In the genomic region with DNA sequence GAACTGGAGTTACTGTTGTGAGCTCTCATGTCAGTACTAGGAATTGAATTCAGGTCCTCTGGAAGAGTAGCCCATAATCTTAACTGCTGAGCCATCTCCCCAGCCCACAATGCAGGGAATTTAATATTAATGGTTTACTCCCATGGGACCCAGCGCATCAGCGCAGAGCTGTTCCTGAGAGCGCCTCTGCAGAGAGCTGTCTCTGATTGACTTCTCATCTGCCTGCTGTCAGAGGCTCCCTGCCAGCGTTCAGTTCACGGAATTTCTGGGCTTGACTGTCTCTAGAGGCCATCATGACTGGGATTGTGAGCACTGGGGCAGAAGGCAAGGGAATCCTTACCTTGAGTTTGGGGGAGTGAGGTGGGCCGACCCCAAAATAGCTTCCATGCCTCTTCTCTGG, we compare ENCODE assay signal across 15 mouse cellular contexts. TPM values are rescaled to one million over a fixed set of nuclear protein-coding genes. Genes with fewer than 3 reads are reported as not detected.
DNase-seq lines count a peak whose midpoint lies in the region; ATAC-seq lines count a peak whose summit lies in the region.
"Had no signal": no experiment of that assay in that cellular context is flagged by ENCODE, and none has a peak within 500 bp of the region (broad histone marks: within the 10 kb centered on the region; RNA-seq: fewer than 3 reads in every experiment).

No protein-coding gene starts in this region.

- H3K9ac ChIP-seq in embryonic facial prominence, embryonic 13.5 days = no peak overlapping the region
- no peak overlapping the region for H3K9ac ChIP-seq in midbrain, embryonic 14.5 days (replicated peaks; ENCODE audit: low read length)
- no peak overlapping the region for H3K9ac ChIP-seq in midbrain, embryonic 11.5 days (ENCODE audit: low read length)
- H3K9ac ChIP-seq in intestine, embryonic 15.5 days = no peak overlapping the region
- H3K9ac ChIP-seq: heart, embryonic 12.5 days; limb, embryonic 13.5 days had no signal

- no peak for ATAC-seq in embryonic facial prominence, embryonic 13.5 days (ENCODE audit: insufficient number of reproducible peaks, insufficient read depth, low FRiP score, low TSS enrichment, low read depth)
- ATAC-seq in midbrain, embryonic 14.5 days (ENCODE audit: low FRiP score, low TSS enrichment) = no peak
- ATAC-seq in midbrain, embryonic 11.5 days (ENCODE audit: low FRiP score) = no peak
- no peak for ATAC-seq in intestine, embryonic 15.5 days

- H3K4me1 ChIP-seq in embryonic facial prominence, embryonic 13.5 days = peaks cover 37% of the 10 kb centered on the region
- H3K4me1 ChIP-seq in embryonic facial prominence, embryonic 10.5 days = peaks cover 33% of the 10 kb centered on the region
- peaks cover 5% of the 10 kb centered on the region; the same call in 1 of the 2 replicates for H3K4me1 ChIP-seq in midbrain, embryonic 14.5 days (ENCODE audit: control insufficient read depth, insufficient read depth, low read length)
- peaks cover 12% of the 10 kb centered on the region for H3K4me1 ChIP-seq in midbrain, embryonic 11.5 days (ENCODE audit: control insufficient read depth, insufficient read depth, low read length)
- peaks cover 29% of the 10 kb centered on the region for H3K4me1 ChIP-seq in intestine, embryonic 15.5 days (replicated peaks)

- H3K9me3 ChIP-seq in embryonic facial prominence, embryonic 13.5 days = no peaks in the 10 kb centered on the region
- no peaks in the 10 kb centered on the region for H3K9me3 ChIP-seq in embryonic facial prominence, embryonic 10.5 days
- H3K9me3 ChIP-seq in midbrain, embryonic 14.5 days (ENCODE audit: control insufficient read depth, low read length) = no peaks in the 10 kb centered on the region
- no peaks in the 10 kb centered on the region for H3K9me3 ChIP-seq in midbrain, embryonic 11.5 days (ENCODE audit: control insufficient read depth, low read length)
- no peaks in the 10 kb centered on the region for H3K9me3 ChIP-seq in intestine, embryonic 15.5 days
- H3K9me3 ChIP-seq: forebrain, embryonic 10.5 days; heart, embryonic 12.5 days; limb, embryonic 13.5 days; midbrain, embryonic 10.5 days had no signal

- H3K4me2 ChIP-seq in embryonic facial prominence, embryonic 13.5 days = peak overlapping the region; percentile 7; the same call in 1 of the 2 replicates
- H3K4me2 ChIP-seq in midbrain, embryonic 14.5 days (ENCODE audit: low read length) = no peak overlapping the region
- H3K4me2 ChIP-seq in midbrain, embryonic 11.5 days = no peak overlapping the region
- 0 out of 2 replicates have a peak overlapping the region, but pooled peaks have one; percentile 49 for H3K4me2 ChIP-seq in intestine, embryonic 15.5 days (replicated peaks)
- H3K4me2 ChIP-seq: heart, embryonic 12.5 days had no signal

- no peak overlapping the region for H3K4me3 ChIP-seq in embryonic facial prominence, embryonic 13.5 days
- H3K4me3 ChIP-seq in embryonic facial prominence, embryonic 10.5 days = no peak overlapping the region
- no peak overlapping the region for H3K4me3 ChIP-seq in midbrain, embryonic 14.5 days (replicated peaks; ENCODE audit: low read depth, low read length)
- H3K4me3 ChIP-seq in midbrain, embryonic 11.5 days (ENCODE audit: low read depth, low read length) = no peak overlapping the region
- H3K4me3 ChIP-seq in intestine, embryonic 15.5 days (replicated peaks) = no peak overlapping the region
- H3K4me3 ChIP-seq: forebrain, embryonic 10.5 days; heart, embryonic 12.5 days; layer of hippocampus, adult 2 months; limb, embryonic 13.5 days; midbrain, embryonic 10.5 days had no signal

- peak overlapping the region; percentile 70; the same call in 1 of the 2 replicates for H3K27ac ChIP-seq in embryonic facial prominence, embryonic 13.5 days
- H3K27ac ChIP-seq in embryonic facial prominence, embryonic 10.5 days (replicated peaks) = no peak overlapping the region
- H3K27ac ChIP-seq in midbrain, embryonic 14.5 days (replicated peaks; ENCODE audit: low read depth, low read length) = no peak overlapping the region
- no peak overlapping the region for H3K27ac ChIP-seq in midbrain, embryonic 11.5 days (ENCODE audit: low read depth, low read length)
- H3K27ac ChIP-seq in intestine, embryonic 15.5 days = no peak overlapping the region
- H3K27ac ChIP-seq: forebrain, embryonic 10.5 days; layer of hippocampus, adult 2 months; limb, embryonic 13.5 days had no signal

- no peaks in the 10 kb centered on the region for H3K36me3 ChIP-seq in embryonic facial prominence, embryonic 13.5 days
- H3K36me3 ChIP-seq in embryonic facial prominence, embryonic 10.5 days (replicated peaks) = no peaks in the 10 kb centered on the region
- H3K36me3 ChIP-seq in midbrain, embryonic 14.5 days (ENCODE audit: control insufficient read depth, insufficient read depth, low read length) = no peaks in the 10 kb centered on the region
- no peaks in the 10 kb centered on the region for H3K36me3 ChIP-seq in midbrain, embryonic 11.5 days (ENCODE audit: control insufficient read depth, insufficient read depth, low read length)
- no peaks in the 10 kb centered on the region for H3K36me3 ChIP-seq in intestine, embryonic 15.5 days
- H3K36me3 ChIP-seq: forebrain, embryonic 10.5 days; heart, embryonic 12.5 days; limb, embryonic 13.5 days; midbrain, embryonic 10.5 days had no signal

- no peak for DNase-seq in embryonic facial prominence, embryonic 10.5 days (ENCODE audit: low spot score)
- peak; percentile 61 for DNase-seq in midbrain, embryonic 14.5 days
- no peak for DNase-seq in midbrain, embryonic 11.5 days (ENCODE audit: low spot score, missing footprints)
- no peak for DNase-seq in thymus, postnatal 25 days
- DNase-seq in gastrocnemius, postnatal 10 days = no peak
- no peak for DNase-seq in right cerebral cortex, adult 2 months (ENCODE audit: low spot score in 2 of 2)
- DNase-seq: cerebellum, adult 9-11 months; heart, postnatal 4 days had no signal

- H3K27me3 ChIP-seq in embryonic facial prominence, embryonic 13.5 days = peaks cover 56% of the 10 kb centered on the region
- H3K27me3 ChIP-seq in embryonic facial prominence, embryonic 10.5 days (replicated peaks; ENCODE audit: low read depth, poor library complexity, severe bottlenecking) = peaks cover 96% of the 10 kb centered on the region
- peaks cover 34% of the 10 kb centered on the region for H3K27me3 ChIP-seq in midbrain, embryonic 14.5 days (ENCODE audit: control insufficient read depth, insufficient read depth, low read length)
- H3K27me3 ChIP-seq in midbrain, embryonic 11.5 days (ENCODE audit: control insufficient read depth, insufficient read depth, low read length) = peaks cover 32% of the 10 kb centered on the region
- H3K27me3 ChIP-seq in intestine, embryonic 15.5 days (replicated peaks) = peaks cover 10% of the 10 kb centered on the region

- WGBS in embryonic facial prominence, embryonic 13.5 days = 54% methylated on average over 6 of the region's 6 CpGs
- WGBS in embryonic facial prominence, embryonic 10.5 days = 53% methylated on average over 6 of the region's 6 CpGs
- 32% methylated on average over 6 of the region's 6 CpGs for WGBS in midbrain, embryonic 14.5 days
- WGBS in midbrain, embryonic 11.5 days = 56% methylated on average over 6 of the region's 6 CpGs
- WGBS in intestine, embryonic 15.5 days = 73% methylated on average over 6 of the region's 6 CpGs

RNA-seq across cellular contexts. Expression of gene Plekhg6, which starts 3.6 kb away (rescaled TPM):
- 1.1 and 1.3 TPM in 2 replicates for polyA plus RNA-seq in embryonic facial prominence, embryonic 13.5 days (2015; fragmentation: Nextera tagmentation; extraction: Ambion mirVana)
- polyA plus RNA-seq in embryonic facial prominence, embryonic 10.5 days (2016; fragmentation: Nextera tagmentation; extraction: Ambion mirVana) = 0.21 and 0.32 TPM in 2 replicates
- 0.08 TPM in 1 of 2 replicates, not detected in the other for polyA plus RNA-seq in midbrain, embryonic 14.5 days (2014; fragmentation: Nextera tagmentation; extraction: Ambion mirVana)
- polyA plus RNA-seq in midbrain, embryonic 11.5 days (2014; fragmentation: Nextera tagmentation; extraction: Ambion mirVana) = not detected in 2 replicates
- 7.3 and 8.9 TPM in 2 replicates for polyA plus RNA-seq in intestine, embryonic 15.5 days (2015; fragmentation: Nextera tagmentation; extraction: Ambion mirVana)
- total RNA-seq in gastrocnemius, postnatal 10 days (2021) = under 1 TPM in 1 of 2 experiments, not detected in 1; 0.07 TPM
- total RNA-seq: heart, postnatal 4 days had no signal
- polyA plus RNA-seq: heart, embryonic 12.5 days had no signal

RNA-seq across cellular contexts. Expression of gene Tnfrsf1a, which starts 27.9 kb away (rescaled TPM):
- polyA plus RNA-seq in embryonic facial prominence, embryonic 13.5 days (2015; fragmentation: Nextera tagmentation; extraction: Ambion mirVana) = 62.3 and 67.9 TPM in 2 replicates
- 33.4 and 34.8 TPM in 2 replicates for polyA plus RNA-seq in embryonic facial prominence, embryonic 10.5 days (2016; fragmentation: Nextera tagmentation; extraction: Ambion mirVana)
- polyA plus RNA-seq in midbrain, embryonic 14.5 days (2014; fragmentation: Nextera tagmentation; extraction: Ambion mirVana) = 6.8 and 13.4 TPM in 2 replicates
- 19.0 and 19.2 TPM in 2 replicates for polyA plus RNA-seq in midbrain, embryonic 11.5 days (2014; fragmentation: Nextera tagmentation; extraction: Ambion mirVana)
- 69.1 and 71.4 TPM in 2 replicates for polyA plus RNA-seq in intestine, embryonic 15.5 days (2015; fragmentation: Nextera tagmentation; extraction: Ambion mirVana)
- total RNA-seq in gastrocnemius, postnatal 10 days (2021) = 10 to 100 TPM; 43.8 to 58.8 TPM

RNA-seq across cellular contexts. Expression of gene Scnn1a, which starts 56.6 kb away (rescaled TPM):
- 1.3 and 1.5 TPM in 2 replicates for polyA plus RNA-seq in embryonic facial prominence, embryonic 13.5 days (2015; fragmentation: Nextera tagmentation; extraction: Ambion mirVana)
- polyA plus RNA-seq in embryonic facial prominence, embryonic 10.5 days (2016; fragmentation: Nextera tagmentation; extraction: Ambion mirVana) = 0.57 and 0.87 TPM in 2 replicates
- polyA plus RNA-seq in midbrain, embryonic 14.5 days (2014; fragmentation: Nextera tagmentation; extraction: Ambion mirVana) = 0.51 and 0.76 TPM in 2 replicates
- 0.33 and 0.77 TPM in 2 replicates for polyA plus RNA-seq in midbrain, embryonic 11.5 days (2014; fragmentation: Nextera tagmentation; extraction: Ambion mirVana)
- 2.6 and 3.3 TPM in 2 replicates for polyA plus RNA-seq in intestine, embryonic 15.5 days (2015; fragmentation: Nextera tagmentation; extraction: Ambion mirVana)
- total RNA-seq in gastrocnemius, postnatal 10 days (2021) = under 1 TPM; 0.31 to 0.43 TPM

Comparison
In these comparisons a context has a peak if more than half of its experiments do, and no peak if none do; other contexts are left out.
1. H3K4me2 ChIP-seq: peak in embryonic facial prominence, embryonic 13.5 days (single experiment) and intestine, embryonic 15.5 days (single experiment); none in midbrain, embryonic 14.5 days (single experiment) and midbrain, embryonic 11.5 days (single experiment).